Mouse (Mus musculus) liver, embryonic 11.5 days (tissue): ENCODE measurements around the gene Cluh. TPM values are rescaled to one million over a fixed set of nuclear protein-coding genes. Genes with fewer than 3 reads are reported as not detected.

Experiments
- ATAC-seq: fragments of 200-750 bp; cut with Nextera tagmentation; replicated peaks from 2 replicates; pipeline ENCODE4 v1.8.0; 2017; ENCODE audit warnings: moderate number of reproducible peaks, mild to moderate bottlenecking, moderate TSS enrichment, moderate library complexity; ENCODE audit not compliant: low FRiP score
- DNase-seq: peaks from one replicate; pipeline ENCODE4 v3.0.0-alpha.2; 2017; ENCODE audit warnings: low spot score
- H3K27ac ChIP-seq: fragments of 300-500 bp; sonication (generic); 2 replicates; pipeline ENCODE4 v1.5.1; 2014; ENCODE audit warnings: mild to moderate bottlenecking, low read depth, low read length, control low read depth
- H3K27me3 ChIP-seq: fragments of 300-500 bp; sonication (generic); replicated peaks from 2 replicates; pipeline ENCODE4 v1.6.1; 2014; ENCODE audit warnings: low read length, mixed read lengths; ENCODE audit not compliant: control insufficient read depth, insufficient read depth
- H3K36me3 ChIP-seq: fragments of 300-500 bp; sonication (generic); 2 replicates; pipeline ENCODE4 v1.6.1; 2014; ENCODE audit warnings: mild to moderate bottlenecking, low read length, moderate library complexity, mixed read lengths; ENCODE audit not compliant: control insufficient read depth, insufficient read depth
- H3K4me1 ChIP-seq: fragments of 300-500 bp; sonication (generic); replicated peaks from 2 replicates; pipeline ENCODE4 v1.6.1; 2014; ENCODE audit warnings: low read length, mixed read lengths; ENCODE audit not compliant: control insufficient read depth, insufficient read depth
- H3K4me2 ChIP-seq: fragments of 300-500 bp; sonication (generic); 2 replicates; pipeline ENCODE4 v1.6.1; 2014; ENCODE audit warnings: mild to moderate bottlenecking, control low read depth, moderate library complexity
- H3K4me3 ChIP-seq: fragments of 300-500 bp; sonication (generic); 2 replicates; pipeline ENCODE4 v1.5.1; 2014; ENCODE audit warnings: low read depth, low read length, control low read depth
- H3K9ac ChIP-seq: fragments of 300-500 bp; sonication (generic); 2 replicates; pipeline ENCODE4 v1.6.1; 2014; ENCODE audit warnings: low read depth, low read length, control low read depth
- H3K9me3 ChIP-seq: fragments of 300-500 bp; sonication (generic); 2 replicates; pipeline ENCODE4 v1.6.1; 2016; ENCODE audit warnings: low read length, inconsistent platforms, mixed read lengths; ENCODE audit not compliant: control insufficient read depth
- WGBS: fragments of 180-500 bp; shearing (Covaris S2); extraction: QIAGEN DNeasy Blood & Tissue Kit; methylation state at CpG from one replicate; pipeline ENCODE4 v1.1.7; 2014; 5-methylcytosine and 5-hydroxymethylcytosine counted together
- polyA plus RNA-seq: library from polyadenylated mRNA; unstranded; fragments of >200 nt; fragmentation: Nextera tagmentation; extraction: Ambion mirVana; gene quantifications from 2 replicates; pipeline ENCODE4 v1.2.1, GENCODE M21; 2014

The Cluh gene
- polyA plus RNA-seq, 1 experiment from 2014 or later: 60.9 TPM

GRCm38 (mm10) chr11:74674713-74675112 lies 25.4 kb downstream of the Cluh start:
- WGBS: 94% methylated on average over 8 of the region's 8 CpGs
- Histone ChIP-seq H3K27ac (peak overlapping the region; percentile 59), H3K9me3 (no peaks in the 10 kb centered on the region), H3K36me3 (peaks cover 29% of the 10 kb centered on the region), H3K4me2 (no peak overlapping the region), H3K27me3 (no peaks in the 10 kb centered on the region), H3K4me3 (no peak overlapping the region), H3K4me1 (peaks cover 12% of the 10 kb centered on the region), H3K9ac (no peak overlapping the region)
- ATAC-seq: no peak
- DNase-seq: no peak

- Histone ChIP-seq H3K27ac (peak overlapping the region; percentile 59; the same call in 1 of the 2 replicates), H3K9ac (no peak overlapping the region), H3K9me3 (no peaks in the 10 kb centered on the region), H3K27me3 (no peaks in the 10 kb centered on the region), H3K4me2 (no peak overlapping the region), H3K4me1 (peaks cover 12% of the 10 kb centered on the region), H3K4me3 (no peak overlapping the region), H3K36me3 (peaks cover 33% of the 10 kb centered on the region)
- 87% methylated on average over 4 of the region's 4 CpGs for WGBS
- DNase-seq (no peak), ATAC-seq (no peak)
Measured at GRCm38 (mm10) chr11:74675156-74675555, 25.9 kb downstream of the Cluh start.

- H3K4me2 ChIP-seq: no peak overlapping the region
Measured at GRCm38 (mm10) chr11:74692151-74692550, 42.9 kb downstream of the Cluh start.

GRCm38 (mm10) chr11:74699505-74699904 lies 50.2 kb downstream of the Cluh start:
- Histone ChIP-seq H3K27ac (no peak overlapping the region), H3K4me1 (no peaks in the 10 kb centered on the region), H3K9me3 (no peaks in the 10 kb centered on the region), H3K9ac (no peak overlapping the region), H3K4me2 (no peak overlapping the region), H3K36me3 (peaks cover 6% of the 10 kb centered on the region; the same call in 1 of the 2 replicates), H3K27me3 (no peaks in the 10 kb centered on the region), H3K4me3 (no peak overlapping the region)
- DNase-seq (no peak), ATAC-seq (no peak)
- WGBS: 95% methylated on average over 2 of the region's 2 CpGs

More at GRCm38 (mm10) chr11:74692151-74692550, 42.9 kb downstream of the Cluh start:
- ATAC-seq (no peak), DNase-seq (no peak)
- Histone ChIP-seq H3K4me3 (no peak overlapping the region), H3K27me3 (no peaks in the 10 kb centered on the region), H3K4me1 (no peaks in the 10 kb centered on the region), H3K27ac (no peak overlapping the region), H3K9ac (no peak overlapping the region), H3K36me3 (peaks cover 9% of the 10 kb centered on the region), H3K9me3 (no peaks in the 10 kb centered on the region)
- 93% methylated on average over 1 of the region's 1 CpGs for WGBS

- 96% methylated on average over 2 of the region's 2 CpGs for WGBS
- ATAC-seq: no peak
- no peak for DNase-seq
- Histone ChIP-seq H3K27ac (no peak overlapping the region), H3K36me3 (no peaks in the 10 kb centered on the region), H3K4me1 (no peaks in the 10 kb centered on the region), H3K4me2 (no peak overlapping the region), H3K9ac (no peak overlapping the region), H3K9me3 (no peaks in the 10 kb centered on the region), H3K4me3 (no peak overlapping the region), H3K27me3 (no peaks in the 10 kb centered on the region)
Measured at GRCm38 (mm10) chr11:74704068-74704467, 54.8 kb downstream of the Cluh start.

GRCm38 (mm10) chr11:74708781-74709180 lies 59.5 kb downstream of the Cluh start:
- DNase-seq: no peak
- no peak overlapping the region for H3K4me3 ChIP-seq
- no peaks in the 10 kb centered on the region for H3K9me3 ChIP-seq
- H3K36me3 ChIP-seq: no peaks in the 10 kb centered on the region
- no peaks in the 10 kb centered on the region for H3K27me3 ChIP-seq
- H3K9ac ChIP-seq: no peak overlapping the region
- H3K4me2 ChIP-seq: no peak overlapping the region
- no peak for ATAC-seq
- WGBS: 61% methylated on average over 1 of the region's 1 CpGs
- H3K4me1 ChIP-seq: no peaks in the 10 kb centered on the region
- no peak overlapping the region for H3K27ac ChIP-seq

GRCm38 (mm10) chr11:74710671-74711070 lies 61.4 kb downstream of the Cluh start:
- ATAC-seq (no peak), DNase-seq (no peak)
- no peaks in the 10 kb centered on the region for H3K9me3 ChIP-seq
- H3K9ac ChIP-seq: no peak overlapping the region
- H3K27me3 ChIP-seq: no peaks in the 10 kb centered on the region
- H3K4me1 ChIP-seq: no peaks in the 10 kb centered on the region
- WGBS: 91% methylated on average over 1 of the region's 1 CpGs
- H3K4me2 ChIP-seq: no peak overlapping the region
- H3K27ac ChIP-seq: no peak overlapping the region
- no peak overlapping the region for H3K4me3 ChIP-seq
- H3K36me3 ChIP-seq: no peaks in the 10 kb centered on the region

- Histone ChIP-seq H3K27ac (no peak overlapping the region), H3K27me3 (no peaks in the 10 kb centered on the region), H3K4me2 (no peak overlapping the region), H3K4me1 (peaks cover 8% of the 10 kb centered on the region), H3K4me3 (no peak overlapping the region), H3K9me3 (no peaks in the 10 kb centered on the region), H3K36me3 (no peaks in the 10 kb centered on the region), H3K9ac (no peak overlapping the region)
- 90% methylated on average over 3 of the region's 3 CpGs for WGBS
- DNase-seq (no peak), ATAC-seq (no peak)
Measured at GRCm38 (mm10) chr11:74715971-74716525, 66.8 kb downstream of the Cluh start.
